Mouse (Mus musculus): ENCODE data around the gene Gpr3. TPM values are rescaled to one million over a fixed set of nuclear protein-coding genes. Genes with fewer than 3 reads are reported as not detected.

The Gpr3 gene
- total RNA-seq (2021), result 1 to 10 TPM; 5.1 to 5.2 TPM

DNA sequence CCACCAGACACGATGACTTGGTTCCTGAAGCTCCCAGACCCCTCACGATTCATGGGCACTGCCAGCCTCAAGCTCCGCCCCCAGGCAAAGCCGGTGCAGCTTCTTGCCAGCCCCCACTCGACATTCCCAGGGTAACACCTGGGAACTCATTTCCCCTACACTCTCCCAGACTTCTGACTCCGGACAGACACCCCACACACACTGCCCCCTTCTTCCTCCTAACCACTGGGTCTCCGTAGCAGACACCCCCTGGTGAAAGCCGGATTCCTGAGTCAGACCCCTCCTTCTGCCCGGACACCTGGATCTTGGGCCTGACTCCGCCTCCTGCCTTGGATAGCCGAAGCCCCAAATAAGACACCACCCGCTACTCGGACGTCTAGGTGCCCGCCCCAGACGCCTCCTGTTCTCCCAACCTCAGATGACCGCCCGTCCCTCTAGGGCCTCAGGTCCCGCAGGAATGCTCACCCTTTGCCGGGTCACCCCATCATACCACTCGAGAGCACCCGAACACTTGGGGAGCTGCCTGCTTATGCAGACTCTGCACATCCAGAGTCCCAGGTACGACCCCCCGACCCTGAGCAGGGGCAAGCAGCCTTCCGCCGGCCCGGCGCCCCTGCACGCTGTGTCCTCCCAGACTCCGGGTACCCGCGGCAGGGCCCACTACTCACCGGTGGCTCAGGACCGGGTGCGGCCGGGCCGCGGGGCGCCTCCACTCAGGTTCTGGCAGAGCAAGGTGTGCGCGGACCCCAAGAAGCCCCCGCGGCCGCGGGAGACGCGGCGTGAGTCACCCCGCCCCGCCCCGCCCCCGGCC lies at the start of gene Gpr3, which contains the start of gene Cd164l2:
TSS of gene Gpr3 (minus strand) at position 786 of the 811 bp plus-strand sequence.
TSS of gene Cd164l2 (plus strand) at position 381 of the 811 bp plus-strand sequence.
- intact Hi-C loops (cut with DNase I), result loop anchor here (5.0 to 10.0 kb wide), 3 partner anchors 85 to 267 kb away; partner anchors contain the start of gene Ahdc1
- no peak for DNase-seq (ENCODE audit: extremely low spot score in 1 of 2, low spot score in 2 of 2)

- intact Hi-C loops (cut with DNase I), result no loop called here
- no peak for DNase-seq (ENCODE audit: extremely low spot score in 1 of 2, low spot score in 2 of 2)
Observed at GRCm38 (mm10) chr4:133261641-133262374, 49.5 kb upstream of the Gpr3 start.

- intact Hi-C loops (cut with DNase I), result no loop called here
- no peak for DNase-seq (ENCODE audit: extremely low spot score in 1 of 2, low spot score in 2 of 2)
Observed at GRCm38 (mm10) chr4:133257798-133258408, 45.6 kb upstream of the Gpr3 start.

GRCm38 (mm10) chr4:133257230-133257629 lies 44.9 kb upstream of the Gpr3 start:
- intact Hi-C loops (cut with DNase I), result no loop called here
- no peak for DNase-seq (ENCODE audit: extremely low spot score in 1 of 2, low spot score in 2 of 2)

GRCm38 (mm10) chr4:133256820-133257219 lies 44.5 kb upstream of the Gpr3 start:
- no peak for DNase-seq (ENCODE audit: extremely low spot score in 1 of 2, low spot score in 2 of 2)
- intact Hi-C loops (cut with DNase I), result no loop called here

DNA sequence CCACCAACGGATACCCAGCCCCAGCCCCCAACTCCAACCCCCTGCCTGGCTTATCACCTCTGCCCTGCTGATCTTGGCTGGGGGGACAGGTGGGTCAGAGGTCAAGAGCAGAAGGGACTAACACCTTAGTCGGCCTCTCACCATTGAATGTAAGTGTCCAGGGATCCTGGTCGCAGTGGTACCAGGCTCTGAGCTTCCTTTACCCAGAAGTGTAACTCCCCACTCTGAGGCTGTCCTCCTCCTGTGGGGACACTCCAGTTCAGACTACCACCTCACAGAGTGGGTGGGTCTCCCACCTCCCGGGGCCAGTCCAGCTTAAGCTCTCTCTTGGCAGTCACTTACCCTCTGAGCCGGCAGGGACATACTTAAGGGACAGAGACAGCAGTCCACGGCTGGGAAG lies 43.1 kb upstream of the Gpr3 start:
- intact Hi-C loops (cut with DNase I), result no loop called here
- DNase-seq (ENCODE audit: extremely low spot score in 1 of 2, low spot score in 2 of 2), result no peak

DNA sequence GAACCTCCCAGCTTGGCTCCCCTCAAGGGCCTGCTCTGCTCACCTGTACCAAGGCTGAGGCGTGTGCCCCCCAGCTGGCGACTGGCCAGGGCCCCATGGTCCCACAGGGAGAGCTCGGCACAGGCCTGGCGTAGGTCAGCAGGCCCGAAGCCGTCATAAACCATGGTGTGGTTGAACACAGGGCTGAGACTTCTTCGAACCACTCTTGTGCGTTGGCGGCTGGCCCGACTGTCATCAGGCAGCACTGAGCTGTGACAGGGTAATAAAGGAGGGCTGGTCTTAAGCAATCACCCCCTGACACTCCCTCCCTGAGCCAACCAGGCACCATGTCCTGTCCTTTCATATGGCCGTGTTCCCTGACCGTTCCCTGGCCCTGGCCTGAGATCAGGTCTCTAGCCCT lies 41.1 kb upstream of the Gpr3 start:
- intact Hi-C loops (cut with DNase I), result no loop called here
- no peak for DNase-seq (ENCODE audit: extremely low spot score in 1 of 2, low spot score in 2 of 2)

DNA sequence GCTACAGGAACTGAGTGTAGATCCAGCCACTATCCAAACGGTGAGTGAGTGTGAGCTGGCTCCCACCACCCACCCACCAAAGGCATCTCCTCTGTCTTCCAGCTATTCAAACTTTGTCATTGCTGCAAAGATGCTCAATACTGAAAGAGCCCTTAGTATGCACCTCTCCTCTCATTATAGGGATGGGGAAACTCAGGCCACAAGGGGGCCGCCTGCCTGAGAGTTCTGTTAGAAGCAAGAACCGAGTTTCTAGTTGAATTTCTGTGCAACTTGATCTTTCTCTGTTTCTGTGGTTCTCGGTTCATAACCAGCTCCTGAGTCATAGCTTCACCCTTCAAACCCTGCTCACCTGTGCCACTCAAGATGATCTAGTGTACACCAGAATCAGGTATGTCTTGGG lies 39.8 kb upstream of the Gpr3 start:
- no peak for DNase-seq (ENCODE audit: extremely low spot score in 1 of 2, low spot score in 2 of 2)
- intact Hi-C loops (cut with DNase I), result no loop called here

- DNase-seq (ENCODE audit: extremely low spot score in 1 of 2, low spot score in 2 of 2), result peak in 1 of 2 experiments; percentile 49
- intact Hi-C loops (cut with DNase I), result no loop called here
Observed at GRCm38 (mm10) chr4:133251214-133251613, 38.9 kb upstream of the Gpr3 start.

- DNase-seq (ENCODE audit: extremely low spot score in 1 of 2, low spot score in 2 of 2), result peak; percentile 53 to 82
- intact Hi-C loops (cut with DNase I), result no loop called here
Observed at GRCm38 (mm10) chr4:133250609-133251008, 38.3 kb upstream of the Gpr3 start.

DNA sequence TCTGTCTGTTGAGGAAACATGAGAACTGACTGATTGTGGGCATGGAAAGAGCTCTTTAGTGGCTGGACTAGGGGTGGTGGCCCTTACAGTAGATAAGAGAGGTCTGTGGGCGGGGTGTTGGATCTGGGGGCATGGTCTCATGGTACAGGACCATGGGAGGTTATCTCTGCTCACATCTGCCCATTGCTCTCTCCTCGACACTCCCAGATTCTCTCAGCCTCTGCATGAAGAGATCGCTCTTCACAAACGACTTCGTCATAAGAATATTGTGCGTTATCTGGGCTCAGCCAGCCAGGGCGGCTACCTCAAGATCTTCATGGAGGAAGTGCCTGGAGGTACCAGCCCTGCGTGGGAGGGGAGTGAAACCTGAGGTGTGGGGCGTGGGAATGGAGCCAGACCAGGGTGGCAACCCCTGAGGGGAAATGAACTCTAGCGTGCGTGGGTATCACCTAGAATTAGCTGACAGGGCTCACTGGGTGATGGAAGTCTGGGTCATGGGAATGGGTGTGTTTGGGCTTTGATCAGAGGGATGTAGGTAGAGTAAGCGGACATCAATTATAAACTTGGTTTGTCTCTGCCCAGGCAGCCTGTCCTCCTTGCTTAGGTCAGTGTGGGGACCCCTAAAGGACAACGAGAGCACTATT lies 35.6 kb upstream of the Gpr3 start:
- no peak for DNase-seq (ENCODE audit: extremely low spot score in 1 of 2, low spot score in 2 of 2)
- intact Hi-C loops (cut with DNase I), result no loop called here

- DNase-seq (ENCODE audit: extremely low spot score in 1 of 2, low spot score in 2 of 2), result peak in 1 of 2 experiments; percentile 50
- intact Hi-C loops (cut with DNase I), result no loop called here
Observed at GRCm38 (mm10) chr4:133247072-133247471, 34.7 kb upstream of the Gpr3 start.

- no peak for DNase-seq (ENCODE audit: extremely low spot score in 1 of 2, low spot score in 2 of 2)
- intact Hi-C loops (cut with DNase I), result no loop called here
Observed at GRCm38 (mm10) chr4:133244289-133244688, 32.0 kb upstream of the Gpr3 start.

GRCm38 (mm10) chr4:133243538-133243937 lies 31.2 kb upstream of the Gpr3 start:
- intact Hi-C loops (cut with DNase I), result no loop called here
- no peak for DNase-seq (ENCODE audit: extremely low spot score in 1 of 2, low spot score in 2 of 2)

- intact Hi-C loops (cut with DNase I), result no loop called here
- DNase-seq (ENCODE audit: extremely low spot score in 1 of 2, low spot score in 2 of 2), result no peak
Observed at GRCm38 (mm10) chr4:133242710-133243109, 30.4 kb upstream of the Gpr3 start.

DNA sequence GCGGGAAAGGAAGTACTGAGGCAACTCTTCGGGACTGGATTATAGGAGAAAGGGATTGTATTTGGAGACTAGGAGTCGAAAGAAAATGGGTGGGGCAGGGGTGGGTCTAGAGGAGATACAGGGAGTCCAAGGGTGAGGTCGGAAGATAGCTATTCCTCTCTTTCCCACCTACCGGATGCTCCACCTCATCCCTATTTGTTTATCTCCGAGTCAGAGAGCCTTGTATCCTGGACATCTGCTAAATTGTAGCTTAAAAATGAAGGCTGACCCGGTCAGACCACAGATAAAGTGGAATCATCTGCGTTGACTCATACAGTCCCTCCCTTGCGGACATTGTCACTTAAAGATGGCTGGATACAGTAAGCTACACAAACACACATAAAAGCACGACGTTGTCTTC lies 29.6 kb upstream of the Gpr3 start:
- DNase-seq (ENCODE audit: extremely low spot score in 1 of 2, low spot score in 2 of 2), result no peak
- intact Hi-C loops (cut with DNase I), result no loop called here

DNA sequence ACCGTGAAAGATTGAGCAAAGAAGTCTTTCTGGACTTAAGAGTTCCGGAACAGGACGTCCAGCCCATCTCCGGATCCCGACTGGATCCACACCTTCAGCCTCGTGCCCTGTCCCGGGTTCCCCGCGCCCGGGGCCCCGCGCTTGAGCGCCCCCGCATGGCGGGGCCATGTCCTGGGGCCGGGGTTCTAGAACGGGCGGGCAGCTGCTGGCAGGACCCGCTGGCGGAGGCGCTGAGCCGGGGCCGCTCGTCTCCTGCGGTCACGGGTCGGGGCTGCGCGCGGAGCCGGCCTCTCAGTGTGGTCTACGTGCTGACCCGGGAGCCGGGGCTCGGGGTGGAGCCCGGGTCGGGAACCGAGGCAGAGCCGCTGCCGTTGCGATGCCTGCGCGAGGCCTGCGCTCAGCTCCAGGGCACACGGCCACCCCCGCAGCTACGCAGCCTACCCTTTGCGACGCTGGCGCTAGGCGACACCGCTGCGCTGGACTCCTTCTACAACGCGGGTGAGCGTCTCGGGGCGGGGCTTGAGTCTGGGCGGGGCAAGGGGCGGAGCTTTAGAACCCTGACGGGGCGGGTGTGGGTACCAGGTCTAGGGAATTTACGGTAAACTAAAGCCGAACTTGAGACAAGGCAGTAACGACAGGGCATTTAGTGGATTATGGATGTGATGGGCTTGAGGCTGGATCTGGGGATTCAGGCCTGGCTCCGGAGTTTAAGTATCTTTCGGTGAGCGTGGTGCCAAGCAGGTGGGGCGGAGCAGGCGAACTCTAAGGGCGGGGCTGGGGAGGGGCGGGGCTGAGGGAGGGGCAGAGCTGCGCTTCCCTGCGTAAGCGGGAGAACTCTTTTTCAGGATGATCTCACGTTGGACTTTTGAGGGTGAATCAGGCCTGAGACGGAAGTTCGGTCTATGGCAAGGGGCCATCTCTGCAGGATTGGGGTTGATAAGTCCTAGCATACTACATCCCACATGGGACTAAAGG lies 28.9 kb upstream of the Gpr3 start:
- intact Hi-C loops (cut with DNase I), result no loop called here
- peak; percentile 70 to 91 for DNase-seq (ENCODE audit: extremely low spot score in 1 of 2, low spot score in 2 of 2)

GRCm38 (mm10) chr4:133240490-133240921 lies 28.2 kb upstream of the Gpr3 start, which contains the start of gene Map3k6:
Gene Map3k6 (plus strand): TSS chr4:133240818.
- DNase-seq (ENCODE audit: extremely low spot score in 1 of 2, low spot score in 2 of 2), result peak in 1 of 2 experiments; percentile 82

More at GRCm38 (mm10) chr4:133240490-133240921, 28.2 kb upstream of the Gpr3 start, which contains the start of gene Map3k6:
- intact Hi-C loops (cut with DNase I), result no loop called here

All from left cerebral cortex, postnatal 10 days (tissue).